Mouse (Mus musculus) liver, embryonic 14.5 days (tissue): ENCODE measurements around the gene Igf2r. TPM values are rescaled to one million over a fixed set of nuclear protein-coding genes. Genes with fewer than 3 reads are reported as not detected.

Experiments
- ATAC-seq: fragments of 200-750 bp; cut with Nextera tagmentation; 2 replicates; pipeline ENCODE4 v1.8.0; 2017; ENCODE audit warnings: moderate number of reproducible peaks, mild to moderate bottlenecking, moderate library complexity; ENCODE audit not compliant: insufficient read depth
- DNase-seq, 3 experiments: peaks; one replicate each; pipeline ENCODE4 v3.0.0-alpha.2; 2012 to 2013; ENCODE audit warnings: low read depth in 3 of 3, low spot score in 3 of 3
- H3K27ac ChIP-seq: fragments of 300-500 bp; sonication (generic); 2 replicates; pipeline ENCODE4 v1.5.1; 2014; ENCODE audit warnings: moderate library complexity, mild to moderate bottlenecking, control low read depth, inconsistent platforms
- H3K27me3 ChIP-seq: fragments of 300-500 bp; sonication (generic); 2 replicates; pipeline ENCODE4 v1.6.1; 2014; ENCODE audit warnings: mild to moderate bottlenecking, low read length, moderate library complexity; ENCODE audit not compliant: control insufficient read depth, insufficient read depth
- H3K36me3 ChIP-seq: fragments of 300-500 bp; sonication (generic); replicated peaks from 2 replicates; pipeline ENCODE4 v1.6.1; 2014; ENCODE audit warnings: low read depth; ENCODE audit not compliant: control insufficient read depth, insufficient read depth
- H3K4me1 ChIP-seq, 2 experiments: fragments of 200-500 bp in 1 of 2; fragments of 300-500 bp in 1 of 2; sonication (generic) in 1 of 2; replicated peaks; 2 replicates each; pipeline ENCODE4 v1.6.1; 2012 to 2014; ENCODE audit warnings: antibody characterized with exemption in 1 of 2, inconsistent platforms in 1 of 2, low read length in 1 of 2; ENCODE audit not compliant: control insufficient read depth in 2 of 2, insufficient read depth in 2 of 2
- H3K4me2 ChIP-seq: fragments of 300-500 bp; sonication (generic); 2 replicates; pipeline ENCODE4 v1.6.1; 2014; ENCODE audit warnings: low read depth, mild to moderate bottlenecking, control low read depth, moderate library complexity
- H3K4me3 ChIP-seq, 2 experiments: fragments of 200-500 bp in 1 of 2; fragments of 300-500 bp in 1 of 2; sonication (generic) in 1 of 2; 2 replicates each; pipeline ENCODE4 v1.5.1; 2012 to 2014; ENCODE audit warnings: low read depth in 2 of 2, low read length in 2 of 2, mild to moderate bottlenecking in 2 of 2, control low read depth in 1 of 2, inconsistent platforms in 1 of 2, moderate library complexity in 1 of 2; ENCODE audit not compliant: insufficient read depth in 1 of 2
- H3K9ac ChIP-seq: fragments of 300-500 bp; sonication (generic); replicated peaks from 2 replicates; pipeline ENCODE4 v1.6.1; 2014; ENCODE audit warnings: mild to moderate bottlenecking, control low read depth, moderate library complexity
- H3K9me3 ChIP-seq: fragments of 300-500 bp; sonication (generic); 2 replicates; pipeline ENCODE4 v1.6.1; 2016; ENCODE audit warnings: low read length, mixed read lengths; ENCODE audit not compliant: control insufficient read depth
- CTCF ChIP-seq: IDR thresholded peaks from 2 replicates; pipeline ENCODE4 v1.5.1; 2016; ENCODE audit warnings: antibody characterized with exemption, low read depth, control low read depth
- EP300 ChIP-seq: IDR thresholded peaks from 2 replicates; pipeline ENCODE4 v1.6.1; 2016; ENCODE audit warnings: antibody characterized with exemption, low read depth
- WGBS: fragments of 180-500 bp; shearing (Covaris S2); extraction: QIAGEN DNeasy Blood & Tissue Kit; methylation state at CpG from one replicate; pipeline ENCODE4 v1.1.7; 2014; ENCODE audit not compliant: insufficient replicate concordance; 5-methylcytosine and 5-hydroxymethylcytosine counted together
- polyA plus RNA-seq, 2 experiments: library from polyadenylated mRNA; depleted of rRNA in 1 of 2; stranded (reverse) in 1 of 2; unstranded in 1 of 2; fragments of >200 nt; fragmentation: Nextera tagmentation in 1 of 2; extraction: Ambion mirVana in 1 of 2; gene quantifications; 2 replicates each; pipeline versions ENCODE4 v1.2.1 to v1.2.3; 2012 to 2014

Igf2r gene
- polyA plus RNA-seq, 2 experiments, result 12.6 to 12.8 TPM

GRCm38 (mm10) chr17:12671029-12671605 is 98.3 kb downstream of the Igf2r start:
- no peak overlapping the region for H3K4me3 ChIP-seq
- H3K4me2 ChIP-seq, result no peak overlapping the region
- DNase-seq, result no peak
- H3K9ac ChIP-seq, result no peak overlapping the region
- WGBS, result 51% methylated on average over 5 of the region's 5 CpGs
- peaks cover 4 to 24% of the 10 kb centered on the region in 2 experiments for H3K4me1 ChIP-seq
- TF ChIP-seq EP300 (no peak), CTCF (no peak)
- no peaks in the 10 kb centered on the region for H3K27me3 ChIP-seq
- no peak overlapping the region for H3K27ac ChIP-seq
- ATAC-seq, result peak; percentile 34; the same call in 1 of the 2 replicates
- H3K9me3 ChIP-seq, result no peaks in the 10 kb centered on the region
- H3K36me3 ChIP-seq, result no peaks in the 10 kb centered on the region

GRCm38 (mm10) chr17:12669363-12669679 is 100.1 kb downstream of the Igf2r start:
- TF ChIP-seq CTCF (no peak), EP300 (no peak)
- DNase-seq (no peak), ATAC-seq (peak; percentile 77)
- Histone ChIP-seq H3K4me3 (no peak overlapping the region), H3K9me3 (no peaks in the 10 kb centered on the region), H3K4me1 (peaks cover 4 to 24% of the 10 kb centered on the region in 2 experiments), H3K9ac (no peak overlapping the region), H3K36me3 (no peaks in the 10 kb centered on the region), H3K27ac (no peak overlapping the region), H3K27me3 (no peaks in the 10 kb centered on the region), H3K4me2 (no peak overlapping the region)

GRCm38 (mm10) chr17:12668478-12669362 is 100.7 kb downstream of the Igf2r start:
- TF ChIP-seq EP300 (peak; percentile 31), CTCF (no peak)
- H3K4me2 ChIP-seq, result no peak overlapping the region; the same call in 1 of the 2 replicates
- H3K9me3 ChIP-seq, result no peaks in the 10 kb centered on the region
- 10% methylated on average over 7 of the region's 7 CpGs for WGBS
- peaks cover 4 to 24% of the 10 kb centered on the region in 2 experiments for H3K4me1 ChIP-seq
- no peak overlapping the region for H3K4me3 ChIP-seq
- DNase-seq, result peak; percentile 17 to 44 (median 18)
- H3K27me3 ChIP-seq, result no peaks in the 10 kb centered on the region
- no peaks in the 10 kb centered on the region for H3K36me3 ChIP-seq
- peak; percentile 76 for ATAC-seq
- H3K9ac ChIP-seq, result no peak overlapping the region
- no peak overlapping the region for H3K27ac ChIP-seq

GRCm38 (mm10) chr17:12664156-12664555 is 105.3 kb downstream of the Igf2r start:
- no peak for TF ChIP-seq CTCF
- no peak for TF ChIP-seq EP300
- H3K9me3 ChIP-seq, result no peaks in the 10 kb centered on the region
- no peaks in the 10 kb centered on the region for H3K36me3 ChIP-seq
- ATAC-seq (no peak), DNase-seq (no peak)
- no peak overlapping the region for H3K9ac ChIP-seq
- no peak overlapping the region for H3K27ac ChIP-seq
- H3K4me1 ChIP-seq, result peaks cover 0 to 9% of the 10 kb centered on the region in 2 experiments; a peak in 3 of 4 replicates
- no peak overlapping the region for H3K4me2 ChIP-seq
- H3K27me3 ChIP-seq, result no peaks in the 10 kb centered on the region
- WGBS, result 53% methylated on average over 8 of the region's 8 CpGs
- H3K4me3 ChIP-seq, result no peak overlapping the region

GRCm38 (mm10) chr17:12660572-12661260 is 108.7 kb downstream of the Igf2r start:
- no peak overlapping the region for H3K4me2 ChIP-seq
- H3K4me1 ChIP-seq, result no peaks in the 10 kb centered on the region
- no peaks in the 10 kb centered on the region for H3K27me3 ChIP-seq
- H3K36me3 ChIP-seq, result no peaks in the 10 kb centered on the region
- ATAC-seq (no peak), DNase-seq (no peak)
- no peak overlapping the region for H3K9ac ChIP-seq
- no peak overlapping the region for H3K4me3 ChIP-seq
- H3K9me3 ChIP-seq, result no peaks in the 10 kb centered on the region
- H3K27ac ChIP-seq, result no peak overlapping the region
- no peak for TF ChIP-seq EP300
- TF ChIP-seq CTCF, result peak; percentile 64
- WGBS, result 60% methylated on average over 13 of the region's 13 CpGs
